Mouse (Mus musculus) gastrocnemius, adult 18-20 months (tissue): ENCODE measurements around the gene Nek3. TPM values are rescaled to one million over a fixed set of nuclear protein-coding genes. Genes with fewer than 3 reads are reported as not detected.

Experiments used
- DNase-seq: peaks from one replicate; pipeline ENCODE4 v3.0.0; 2021; ENCODE audit warnings: low spot score
- total RNA-seq, 2 experiments: library from RNA; stranded (reverse); gene quantifications; 2 replicates each; pipeline ENCODE4 v1.2.3; 2021

Gene Nek3
- total RNA-seq, 2 experiments from 2014 or later = 2.1 to 3.2 TPM

DNA sequence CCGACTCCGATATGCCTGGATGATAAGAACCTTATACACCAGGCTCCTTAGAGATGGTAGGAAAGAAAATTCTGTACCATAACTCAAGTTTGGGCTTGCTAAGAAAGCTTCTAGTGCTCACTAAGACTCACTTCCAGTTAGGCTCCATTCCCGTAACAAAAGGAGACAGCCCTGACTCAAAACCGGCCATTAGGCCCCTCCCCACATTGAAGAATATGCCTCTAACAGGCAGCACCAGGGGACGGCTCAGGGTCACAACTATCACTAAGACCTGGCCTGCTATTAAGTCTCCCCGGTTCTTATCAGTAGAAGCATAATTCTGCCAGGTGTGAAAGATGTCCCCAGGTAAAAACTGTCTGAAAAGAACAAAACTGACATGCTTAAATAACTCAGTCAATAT lies 20.4 kb downstream of the Nek3 start:
- DNase-seq = no peak

DNA sequence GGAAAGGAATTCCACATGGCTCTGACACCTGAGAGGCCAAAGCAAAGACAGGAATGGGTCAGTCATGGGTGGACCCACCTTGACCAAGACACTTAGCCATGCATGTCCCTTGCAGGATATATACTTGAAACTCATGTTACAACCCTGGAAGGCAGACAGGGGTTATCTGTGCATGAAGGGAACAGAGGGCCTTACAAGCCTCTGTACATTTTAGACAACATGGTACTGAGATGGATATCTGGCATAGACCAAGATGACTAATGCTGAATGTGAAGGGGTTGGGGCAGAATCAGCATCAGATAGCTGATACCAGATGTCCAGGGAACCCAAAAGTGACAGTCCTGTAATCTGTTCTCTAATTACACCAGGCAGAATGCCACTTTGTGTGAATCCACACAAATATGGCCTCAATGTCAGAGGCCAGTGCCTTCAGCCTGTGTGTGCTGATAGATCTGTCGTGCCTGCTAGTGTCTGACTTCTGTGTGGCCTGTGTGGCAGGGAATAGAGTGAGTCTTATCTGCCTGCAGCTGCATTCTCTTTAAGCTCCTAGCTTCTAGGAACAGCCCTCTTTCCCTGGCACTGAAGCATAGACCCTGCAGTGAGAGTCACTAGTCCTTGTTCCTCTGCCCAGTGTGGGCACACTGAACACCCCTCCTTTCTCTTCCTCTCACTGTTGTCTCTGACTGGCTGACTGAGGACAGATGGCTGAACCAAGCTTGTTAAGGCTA lies 22.3 kb downstream of the Nek3 start:
- no peak for DNase-seq

DNA sequence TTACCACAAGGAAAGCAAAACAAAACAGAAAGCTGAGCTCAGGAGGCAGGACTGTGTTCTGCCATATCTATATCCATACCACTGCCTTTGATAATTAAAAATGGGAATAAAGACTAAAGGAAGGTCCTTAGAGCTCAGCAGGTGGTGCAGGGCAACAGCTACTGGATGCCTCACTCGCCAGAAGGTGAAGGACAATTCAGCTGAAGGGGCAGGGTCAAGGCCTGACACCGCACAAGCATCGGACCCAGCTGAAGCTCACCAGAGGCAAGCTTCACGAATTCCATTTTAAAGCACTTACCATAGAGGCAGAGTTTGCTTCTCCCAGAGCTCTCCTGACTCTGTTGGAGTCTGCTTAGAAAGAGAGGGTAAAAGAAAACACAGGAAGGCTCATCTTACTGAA lies 23.6 kb downstream of the Nek3 start:
- no peak for DNase-seq

DNA sequence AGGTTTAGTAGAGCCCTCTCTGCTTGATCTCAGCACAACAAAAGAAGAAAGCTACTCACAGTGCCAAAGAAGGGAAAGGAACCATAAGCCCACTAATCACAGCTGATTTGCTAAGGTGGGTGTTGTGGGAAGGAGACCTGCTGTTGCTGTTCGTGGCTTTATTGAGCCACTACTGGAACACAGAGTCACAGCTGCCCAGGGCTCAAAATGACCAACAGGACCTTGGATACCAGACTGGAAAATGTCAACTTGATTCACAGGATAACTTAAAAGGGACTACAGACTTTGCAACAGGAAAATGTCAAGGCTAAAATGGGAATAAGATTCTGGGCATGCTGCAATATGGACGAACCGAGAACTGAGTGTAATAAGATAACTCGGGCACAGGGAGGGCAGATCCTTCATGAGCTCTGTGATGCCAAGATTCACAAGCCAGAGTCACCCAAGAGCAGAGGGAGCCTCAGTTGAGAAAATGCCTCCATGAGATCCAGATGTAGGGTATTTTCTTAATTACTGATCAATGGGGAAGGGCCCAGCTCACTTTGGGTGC lies 24.3 kb downstream of the Nek3 start:
- DNase-seq = peak; percentile 34

DNA sequence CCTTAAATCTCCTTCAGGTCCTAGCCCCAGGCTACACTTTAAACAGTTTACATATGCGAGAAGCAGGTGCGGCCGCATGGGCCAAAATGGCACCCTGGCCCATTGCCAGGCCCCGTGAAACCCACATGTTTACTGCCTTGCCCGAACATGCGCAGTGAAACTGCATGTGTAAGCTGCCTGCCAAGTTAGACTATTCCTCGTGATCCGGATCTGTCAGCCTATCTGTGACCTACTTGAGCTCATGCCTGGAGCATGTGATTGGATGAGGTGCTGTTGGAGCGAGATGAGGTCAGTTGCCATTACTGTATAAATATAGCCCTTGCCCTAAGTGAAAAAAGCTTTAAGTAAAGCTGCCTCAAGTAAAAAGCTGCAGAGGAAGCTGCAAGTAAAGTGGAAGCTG lies 29.8 kb downstream of the Nek3 start:
- DNase-seq = peak; percentile 70

DNA sequence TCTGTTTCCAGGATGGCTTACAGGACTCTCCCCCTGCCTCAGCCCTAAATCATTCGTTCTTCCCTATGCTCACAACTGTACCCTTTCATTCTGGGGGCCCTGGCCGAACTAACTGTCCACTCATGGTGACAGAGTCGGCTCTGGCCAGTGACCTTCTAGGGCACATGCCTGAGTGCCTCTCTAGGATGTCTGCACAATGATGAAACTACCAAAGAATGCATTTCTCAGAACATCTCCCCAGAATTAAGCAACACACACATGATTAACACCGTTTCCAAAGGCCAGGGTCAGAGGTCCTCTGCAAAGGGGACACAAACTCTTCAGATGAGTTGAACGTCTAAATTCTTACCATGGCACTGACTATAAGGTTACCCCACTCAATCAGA lies 31.5 kb downstream of the Nek3 start:
- DNase-seq = no peak

DNA sequence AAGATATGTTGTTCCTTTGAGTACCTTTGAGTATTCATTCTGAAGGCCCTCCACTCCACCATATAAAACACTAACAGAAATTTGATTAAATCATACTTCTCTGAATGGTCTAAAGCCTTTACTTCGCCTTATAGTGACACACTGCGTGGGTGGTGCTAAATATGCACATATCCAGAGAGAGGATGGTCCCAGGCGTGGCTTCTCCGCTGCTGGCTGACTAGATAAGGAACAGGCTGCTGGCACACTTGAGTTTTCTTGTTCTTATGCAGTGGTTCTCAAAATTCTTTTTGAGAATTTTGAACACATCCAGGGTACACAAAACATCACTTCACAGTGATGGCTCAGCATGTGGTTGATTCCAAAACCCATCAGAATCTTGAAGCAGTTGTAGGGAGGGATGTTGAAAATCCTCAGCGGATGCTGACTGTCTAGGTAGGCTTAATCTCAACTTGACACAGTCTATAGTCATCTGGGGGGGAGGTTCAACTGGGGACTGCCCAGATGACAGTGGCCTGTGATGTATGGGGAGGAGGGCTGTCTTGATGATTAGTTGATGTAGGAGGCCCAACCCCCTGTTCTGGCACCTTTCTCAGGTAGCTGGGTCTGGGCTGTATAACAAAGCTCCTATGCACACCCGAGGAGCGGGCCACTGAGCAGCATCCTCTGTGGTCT lies 32.0 kb downstream of the Nek3 start:
- DNase-seq = no peak

DNA sequence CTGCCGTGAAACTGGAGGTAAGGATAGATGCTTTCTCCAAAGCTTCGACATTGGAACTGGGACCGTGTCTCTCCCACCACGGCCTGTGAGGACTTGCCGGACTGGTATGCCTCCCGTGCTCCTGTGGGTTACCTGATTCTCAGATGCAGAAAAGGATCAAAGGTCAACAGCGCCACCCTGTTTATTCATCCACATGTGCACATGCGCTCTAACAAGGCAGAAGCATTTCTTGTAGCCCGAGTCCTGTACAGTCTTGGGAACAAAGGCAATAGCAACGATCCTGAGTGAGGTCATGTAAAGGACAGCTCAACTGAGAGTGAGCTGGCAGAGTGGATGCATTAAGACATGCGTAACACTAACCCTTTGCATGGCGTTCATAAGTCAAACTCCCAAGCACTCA lies 34.2 kb downstream of the Nek3 start:
- DNase-seq = no peak

DNA sequence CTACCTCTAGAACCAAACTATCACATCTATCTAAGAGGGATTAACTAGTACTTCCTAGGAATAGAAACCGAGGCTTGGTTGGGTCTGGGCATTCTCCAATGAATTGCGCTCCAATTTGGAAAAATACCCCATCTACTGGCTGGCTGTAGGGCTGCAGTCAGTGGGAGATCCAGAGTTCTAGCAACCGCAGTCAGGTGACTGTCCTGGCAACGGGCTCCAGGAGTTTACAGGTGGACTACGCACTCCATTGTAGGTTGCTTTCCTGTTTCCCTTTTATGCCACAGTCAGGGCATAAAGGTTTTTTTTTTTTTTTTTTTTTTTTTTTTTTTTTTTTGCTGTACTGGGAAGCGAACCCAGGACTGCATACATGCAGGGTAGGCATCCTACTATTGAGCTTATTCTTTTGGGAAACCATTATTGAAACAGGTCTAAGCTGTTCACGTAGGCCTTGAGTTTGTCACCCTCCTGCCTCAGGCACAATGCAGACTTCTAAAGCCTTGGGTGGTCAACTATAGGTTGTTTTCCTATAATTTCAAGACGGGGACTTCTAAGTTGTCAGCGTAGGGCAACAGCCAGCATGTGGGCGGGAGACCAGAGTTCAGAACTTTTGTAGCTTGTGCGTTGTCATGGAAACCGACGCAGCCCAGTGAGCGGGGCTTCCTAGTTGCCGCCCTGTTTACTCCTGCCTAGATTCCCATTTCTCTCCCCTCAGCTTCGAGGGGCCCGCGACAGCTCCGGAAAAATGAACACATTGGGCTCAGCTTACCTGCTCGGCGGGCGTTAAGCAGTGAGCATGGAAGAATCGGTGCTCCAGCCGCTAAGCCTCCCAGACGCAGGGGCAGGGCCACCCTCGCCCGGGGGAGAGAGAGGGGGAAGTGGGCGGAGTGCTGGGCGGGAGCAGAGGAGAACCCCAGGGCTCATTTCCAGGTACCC lies 41.7 kb downstream of the Nek3 start, which contains the start of gene Nek5:
Nek5 (minus strand) TSS at position 834 of the 933 bp plus-strand sequence.
- DNase-seq = no peak

DNA sequence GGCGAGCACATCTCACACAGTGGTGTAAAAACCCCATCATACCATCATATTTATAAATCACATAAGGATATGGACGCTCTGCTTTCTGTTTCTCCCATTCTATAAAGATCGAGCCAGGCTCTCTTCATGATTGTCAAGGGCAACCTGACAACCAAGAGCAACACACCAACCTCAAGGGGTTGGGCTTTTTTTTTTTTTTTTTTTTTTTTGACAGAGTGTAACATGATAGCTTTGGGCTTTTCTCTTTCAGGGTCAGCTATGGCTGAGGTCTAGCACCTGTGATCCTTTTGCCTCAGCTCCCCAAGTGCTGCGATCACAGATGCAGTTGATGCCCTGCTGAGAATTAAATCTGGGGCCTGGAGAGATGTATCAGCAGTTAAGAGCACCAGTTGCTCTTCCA lies 59.2 kb downstream of the Nek3 start:
- DNase-seq = no peak

DNA sequence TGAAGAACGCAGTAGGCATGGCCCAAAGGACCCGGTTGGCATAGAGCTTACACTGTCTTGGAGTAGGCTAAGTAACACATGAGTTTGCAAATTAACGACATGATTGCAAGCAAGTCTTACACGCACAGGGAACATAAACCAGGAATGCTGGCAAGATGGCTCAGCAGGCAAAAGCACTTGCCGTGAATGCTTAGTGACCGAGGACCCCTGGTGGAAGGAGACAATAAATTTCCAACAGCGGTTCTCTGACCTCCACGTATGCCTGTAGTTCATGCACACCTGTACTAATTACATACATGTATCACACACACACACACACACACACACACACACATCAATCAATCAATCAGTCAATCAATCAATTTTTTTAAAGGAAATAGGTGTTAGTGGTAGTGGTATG lies 74.7 kb downstream of the Nek3 start:
- no peak for DNase-seq

DNA sequence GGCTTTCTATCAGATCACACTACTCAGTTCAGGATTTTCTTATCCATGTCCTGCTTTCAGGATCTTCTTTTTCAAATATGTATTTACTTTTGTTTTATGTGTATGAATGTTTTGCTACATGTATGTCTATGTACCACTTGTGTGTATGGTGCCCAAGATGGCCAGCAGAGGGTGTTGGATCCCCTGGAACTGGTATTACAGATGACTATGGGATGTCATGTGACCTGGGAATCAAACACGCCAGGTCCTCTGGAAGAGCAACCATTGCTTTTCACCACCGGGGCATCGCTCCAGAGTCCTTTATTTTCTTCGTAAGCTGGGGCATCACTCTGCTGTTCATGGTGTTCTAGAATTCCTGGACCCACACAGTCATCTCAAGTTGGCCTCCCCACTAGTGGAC lies 77.0 kb downstream of the Nek3 start:
- DNase-seq = no peak

DNA sequence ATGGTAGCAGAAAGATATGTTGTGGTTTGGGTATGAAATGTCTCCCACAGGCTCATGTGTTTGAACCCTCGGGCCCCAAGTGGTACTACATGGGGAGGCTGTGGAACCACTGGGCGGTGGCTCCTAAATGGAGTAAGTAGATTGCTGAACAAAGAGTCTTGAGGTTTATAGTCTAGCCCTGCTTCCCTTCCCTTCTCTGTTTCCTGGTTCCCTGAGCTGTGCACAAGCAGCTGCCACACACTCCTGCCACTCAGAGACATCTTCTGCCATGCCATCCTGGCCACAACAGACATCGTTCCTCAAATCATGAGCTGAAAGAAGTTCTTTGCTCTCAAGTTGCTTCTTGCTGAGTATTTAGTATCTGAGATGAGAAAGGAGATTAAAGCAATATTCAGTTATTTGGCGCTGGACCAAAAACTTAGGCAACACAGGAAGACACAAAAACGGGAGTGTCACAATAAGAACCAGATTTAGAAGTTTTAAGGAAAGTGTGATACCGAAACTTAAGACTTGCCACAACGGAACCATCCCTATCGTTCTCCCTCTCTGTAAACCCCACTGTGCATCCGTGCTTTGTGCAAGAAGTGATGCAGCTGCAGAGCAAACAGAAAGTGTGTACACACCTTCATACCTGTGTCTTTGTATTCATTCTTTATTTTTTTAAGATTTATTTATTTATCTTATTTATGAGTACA lies 86.8 kb downstream of the Nek3 start:
- no peak for DNase-seq

Other genes with a start within 250 kb of the Nek3 start
- not detected for gene Defb15, start 233.7 kb downstream of the Nek3 start, total RNA-seq
- gene Defb35, start 228.1 kb downstream of the Nek3 start, total RNA-seq = not detected
- not detected for gene Defb13, start 219.7 kb downstream of the Nek3 start, total RNA-seq
- gene Fam90a1a, start 207.7 kb downstream of the Nek3 start, total RNA-seq = not detected
- not detected for gene Ccdc70, start 196.7 kb downstream of the Nek3 start, total RNA-seq
- under 1 TPM in 1 of 2 experiments, not detected in 1; 0.02 TPM for gene Atp7b, start 106.1 kb downstream of the Nek3 start, total RNA-seq
- gene Alg11, start 105.7 kb downstream of the Nek3 start, total RNA-seq = 1 to 10 TPM; 6.2 to 7.6 TPM
- 1 to 10 TPM in 1 of 2 experiments, under 1 TPM in 1; 0.46 to 1.2 TPM for gene Nek5, start 41.4 kb downstream of the Nek3 start, total RNA-seq
- gene Ckap2, start 19.4 kb upstream of the Nek3 start, total RNA-seq = under 1 TPM; 0.21 to 0.23 TPM
- 10 to 100 TPM; 25.5 to 26.3 TPM for gene Vps36, start 26.4 kb upstream of the Nek3 start, total RNA-seq
- 1 to 10 TPM in 1 of 2 experiments, under 1 TPM in 1; 0.89 to 1.3 TPM for gene Thsd1, start 60.9 kb upstream of the Nek3 start, total RNA-seq
- gene Tpte, start 117.0 kb upstream of the Nek3 start, total RNA-seq = not detected
- gene Slc25a15, start 232.2 kb upstream of the Nek3 start, total RNA-seq = 1 to 10 TPM; 9.0 to 9.9 TPM
- gene Mrps31, start 244.9 kb upstream of the Nek3 start, total RNA-seq = 10 to 100 TPM; 27.4 to 30.6 TPM